Mouse (Mus musculus): ENCODE measurements around the gene Srpk2.
A peak's percentile ranks its signal among the peaks of the same experiment; 100 is the strongest.
"Not testable (repeated sequence)": the region's sequence is repeated elsewhere in the genome, so short reads cannot be mapped to it uniquely, and the experiment has no call there.

Srpk2 gene

DNA sequence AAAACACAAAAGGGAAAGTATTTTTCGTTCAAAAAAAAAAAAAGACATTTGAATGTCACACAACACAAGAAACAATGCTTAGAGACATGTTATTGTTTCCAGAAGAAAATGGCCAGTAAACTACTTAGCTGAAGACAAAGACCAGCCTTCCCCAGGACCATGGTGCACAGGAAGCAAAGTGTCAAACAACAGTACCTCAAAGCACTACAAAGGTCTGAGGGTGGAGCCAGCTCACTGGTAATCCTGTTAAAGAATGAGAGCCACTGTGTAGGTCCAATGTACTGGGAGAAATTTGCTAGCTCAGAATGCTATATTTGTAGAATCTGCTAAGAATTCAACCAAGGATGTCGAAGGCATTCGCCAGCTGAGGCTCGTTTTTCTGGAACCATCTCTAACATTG, 177.2 kb downstream of the Srpk2 start:
- no peak for DNase-seq (ENCODE audit: low read depth, low spot score)

DNA sequence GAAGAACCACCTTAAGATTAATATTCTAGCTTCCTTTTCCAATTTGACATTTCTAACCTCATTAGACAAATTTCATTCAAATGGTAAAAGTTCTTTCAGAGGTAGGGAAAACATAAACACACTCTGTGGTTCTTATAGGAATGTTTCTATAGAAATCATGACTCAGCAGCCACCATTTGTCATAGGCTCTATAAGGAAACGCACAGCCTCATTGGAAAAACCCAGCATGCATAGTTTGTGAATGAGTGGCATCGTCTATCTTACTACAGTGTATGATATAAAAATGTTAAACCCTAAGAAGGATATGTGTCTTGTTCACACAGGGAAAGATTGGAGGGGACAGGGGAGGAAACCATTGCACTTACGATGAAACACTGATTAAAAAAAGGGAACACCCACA, 178.8 kb downstream of the Srpk2 start:
- DNase-seq (ENCODE audit: low read depth, low spot score): no peak

DNA sequence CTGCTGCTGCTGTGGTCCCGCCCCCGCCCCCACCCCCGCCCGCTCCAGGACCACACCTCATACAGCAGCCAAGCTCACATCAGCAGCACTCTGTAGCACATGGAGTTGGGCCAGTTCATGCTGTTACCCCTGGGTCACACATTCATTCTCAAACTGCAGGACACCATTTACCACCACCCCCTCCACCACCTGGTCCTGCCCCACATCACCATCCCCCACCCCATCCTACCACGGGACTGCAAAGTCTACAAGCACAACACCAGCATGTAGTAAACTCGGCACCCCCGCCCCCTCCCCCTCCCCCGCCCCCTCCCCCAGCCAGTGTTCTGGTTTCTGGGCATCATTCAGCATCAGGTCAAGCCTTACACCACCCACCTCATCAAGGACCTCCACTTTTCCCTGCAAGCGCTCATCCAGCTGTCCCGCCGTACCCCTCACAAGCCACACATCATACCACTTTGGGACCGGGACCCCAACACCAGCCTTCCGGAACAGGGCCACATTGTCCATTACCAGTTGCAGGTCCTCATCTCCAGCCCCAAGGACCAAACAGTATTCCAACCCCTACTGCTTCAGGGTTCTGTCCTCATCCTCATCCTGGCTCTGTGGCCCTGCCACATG, 182.0 kb downstream of the Srpk2 start:
- DNase-seq (ENCODE audit: low read depth, low spot score): no peak

DNA sequence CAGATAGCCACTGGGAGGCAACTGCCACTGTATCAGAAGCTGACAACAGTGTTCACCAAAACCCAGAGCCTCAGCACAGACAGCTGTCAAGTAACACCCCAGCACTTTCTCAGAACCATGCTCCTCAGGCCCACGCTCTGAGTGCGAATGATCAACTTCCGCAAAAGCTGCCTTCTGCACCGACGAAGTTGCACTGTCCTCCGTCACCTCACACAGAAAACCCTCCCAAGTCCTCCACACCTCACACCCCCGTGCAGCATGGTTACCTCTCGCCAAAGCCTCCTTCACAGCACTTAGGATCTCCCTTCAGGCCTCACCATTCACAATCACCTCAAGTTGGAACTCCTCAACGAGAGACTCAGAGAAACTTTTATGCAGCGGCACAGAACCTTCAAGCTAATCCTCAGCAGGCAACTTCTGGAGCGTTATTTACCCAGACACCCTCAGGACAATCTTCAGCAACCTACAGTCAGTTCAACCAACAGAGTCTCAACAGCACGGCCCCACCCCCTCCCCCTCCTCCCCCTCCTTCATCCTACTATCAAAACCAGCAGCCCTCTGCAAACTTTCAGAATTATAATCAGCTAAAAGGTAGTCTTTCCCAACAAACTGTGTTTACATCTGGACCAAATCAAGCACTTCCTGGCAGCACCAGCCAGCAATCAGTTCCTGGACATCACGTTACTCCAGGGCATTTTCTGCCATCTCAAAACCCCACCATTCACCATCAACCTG, 182.7 kb downstream of the Srpk2 start:
- DNase-seq (ENCODE audit: low read depth, low spot score): no peak

DNA sequence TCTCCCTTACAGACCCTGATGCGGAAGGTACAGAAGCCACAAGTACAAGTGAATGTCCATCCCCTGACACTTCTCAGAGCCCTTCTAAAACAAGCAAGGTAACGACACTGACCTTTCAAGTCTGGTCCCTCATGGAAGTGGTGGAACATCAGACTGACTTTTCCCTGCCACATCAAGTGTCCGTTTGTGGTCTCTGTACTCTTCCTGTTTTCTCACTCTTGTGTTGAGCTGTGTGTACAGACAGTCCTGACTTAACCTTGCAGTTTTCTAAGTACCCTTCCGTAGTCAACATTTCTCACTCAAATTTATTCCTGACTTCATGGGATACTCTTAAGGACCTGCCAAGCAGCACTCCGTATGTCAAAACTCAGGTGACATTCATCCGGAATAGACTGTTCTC, 183.7 kb downstream of the Srpk2 start:
- DNase-seq (ENCODE audit: low read depth, low spot score): no peak

DNA sequence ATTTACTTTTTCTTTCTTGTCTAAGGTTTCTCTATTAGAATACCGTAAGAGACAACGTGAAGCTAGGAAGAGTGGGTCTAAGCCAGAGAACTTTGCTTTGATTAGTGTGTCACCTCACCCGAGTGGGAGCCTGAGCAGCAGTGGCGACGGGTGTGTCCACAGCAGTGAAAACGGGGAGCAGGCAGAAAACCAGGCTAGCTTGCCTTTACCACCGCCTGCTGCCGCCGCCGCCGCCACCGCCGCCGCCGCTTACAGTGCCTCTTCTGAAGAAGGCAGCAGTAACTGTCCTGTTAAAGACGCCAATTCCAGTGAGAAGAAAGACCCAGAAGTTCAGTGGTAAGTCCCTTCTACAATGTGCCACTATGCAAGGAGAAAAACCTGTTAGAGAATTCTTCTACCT, 185.2 kb downstream of the Srpk2 start:
- DNase-seq (ENCODE audit: low read depth, low spot score): no peak

DNA sequence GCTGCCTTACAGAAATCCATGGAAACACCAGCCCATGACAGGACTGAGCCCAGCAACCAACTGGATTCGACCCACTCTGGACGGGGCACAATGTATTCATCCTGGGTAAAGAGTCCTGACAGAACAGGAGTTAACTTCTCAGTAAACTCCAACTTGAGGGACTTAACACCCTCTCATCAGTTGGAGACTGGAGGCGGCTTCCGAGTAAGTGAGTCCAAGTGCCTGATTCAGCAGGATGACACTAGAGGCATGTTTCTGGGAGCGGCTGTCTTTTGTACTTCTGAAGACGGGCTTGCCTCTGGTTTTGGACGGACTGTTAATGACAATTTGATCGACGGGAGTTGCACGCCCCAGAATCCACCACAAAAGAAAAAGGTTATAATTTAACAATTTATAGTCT, 186.5 kb downstream of the Srpk2 start:
- no peak for DNase-seq (ENCODE audit: low read depth, low spot score)

DNA sequence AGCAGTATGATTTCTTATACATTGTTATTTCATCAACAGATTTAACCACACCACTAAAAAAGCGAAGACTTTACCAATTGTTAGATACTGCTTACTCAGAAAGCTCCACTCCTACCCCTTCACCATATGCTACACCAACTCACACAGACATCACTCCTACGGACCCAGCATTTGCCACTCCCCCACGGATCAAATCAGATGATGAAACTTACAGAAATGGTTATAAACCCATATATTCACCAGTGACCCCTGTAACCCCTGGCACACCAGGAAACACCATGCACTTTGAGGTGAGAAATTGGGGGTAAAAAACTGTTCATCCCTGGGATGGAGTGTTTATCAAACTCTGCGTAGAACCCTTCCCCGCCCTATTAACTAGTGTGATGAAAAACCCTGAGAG, 187.5 kb downstream of the Srpk2 start:
- no peak for DNase-seq (ENCODE audit: low read depth, low spot score)

DNA sequence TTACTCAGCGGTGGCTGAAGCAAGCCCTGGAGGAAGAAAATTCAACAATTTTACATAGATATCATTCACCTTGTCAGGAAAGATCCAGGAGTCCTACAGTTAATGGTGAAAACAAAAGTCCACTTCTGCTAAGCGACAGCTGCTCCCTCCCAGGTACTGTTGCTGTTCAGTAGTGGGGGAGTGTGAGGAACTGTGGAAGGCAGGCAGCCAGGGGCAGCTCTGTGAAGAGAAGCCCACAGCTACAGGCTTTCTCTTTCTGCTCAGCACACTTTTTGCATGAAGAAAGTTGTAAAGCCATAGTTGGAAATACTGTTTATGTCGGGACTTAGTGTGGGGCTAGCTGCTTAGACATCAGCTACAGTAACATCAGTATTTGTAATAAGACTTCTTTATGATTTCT, 188.0 kb downstream of the Srpk2 start:
- DNase-seq (ENCODE audit: low read depth, low spot score): no peak

DNA sequence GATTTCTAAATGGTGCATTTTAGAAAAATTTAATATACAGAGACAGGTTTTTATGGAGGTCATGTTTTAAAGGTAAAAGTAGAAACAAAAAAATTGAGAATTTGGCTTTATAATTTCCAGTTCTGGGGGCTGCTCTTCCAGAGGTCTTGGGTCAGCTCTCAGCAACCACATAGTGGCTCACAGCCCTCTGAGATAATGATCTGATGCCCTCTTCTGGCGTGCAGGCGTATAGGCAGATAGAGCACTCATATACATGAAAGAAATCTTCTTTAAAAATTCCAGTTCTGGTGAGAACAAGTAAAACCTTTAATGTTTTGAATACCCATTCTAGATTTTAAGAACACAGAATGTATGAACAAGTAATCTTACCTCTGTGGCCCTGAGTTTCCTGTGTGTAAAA, 193.6 kb downstream of the Srpk2 start:
- no peak for DNase-seq (ENCODE audit: low read depth, low spot score)

DNA sequence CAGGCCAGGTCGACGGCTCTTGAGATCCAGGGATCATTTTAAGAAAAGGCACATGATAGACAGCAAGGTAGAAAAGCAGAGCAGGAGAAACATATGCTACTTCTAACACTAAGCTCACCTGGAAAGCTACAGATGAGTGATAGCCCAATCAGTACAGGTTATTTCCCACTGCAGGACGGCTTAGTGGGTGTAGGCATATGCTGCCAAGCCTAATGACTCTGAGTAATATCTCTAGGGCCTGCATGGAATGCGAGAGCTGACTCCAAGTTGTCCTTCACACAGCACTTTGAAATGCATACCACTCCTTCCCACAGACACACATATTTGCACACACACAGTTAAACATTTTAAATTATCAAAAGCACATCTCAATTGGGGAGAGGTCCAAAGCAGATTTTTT, 195.2 kb downstream of the Srpk2 start:
- DNase-seq (ENCODE audit: low read depth, low spot score): no peak

DNA sequence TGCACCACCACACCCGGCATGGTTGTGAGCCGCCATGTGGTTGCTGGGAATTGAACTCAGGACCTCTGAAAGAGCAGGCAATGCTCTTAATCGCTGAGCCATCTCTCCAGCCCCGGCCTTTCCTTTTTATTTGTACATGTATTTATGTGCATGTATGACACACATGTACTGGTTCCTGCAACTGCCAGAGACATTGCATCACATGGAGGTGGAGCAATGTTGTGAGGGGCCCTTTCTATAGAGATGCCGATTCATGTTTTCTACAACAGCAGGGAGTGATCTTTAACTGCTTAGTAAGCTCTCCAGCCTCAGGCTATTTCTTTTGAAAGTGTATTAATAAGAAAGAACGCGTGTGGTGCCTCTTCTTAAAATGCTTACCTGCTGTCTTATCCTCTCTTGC, 200.6 kb downstream of the Srpk2 start:
- no peak for DNase-seq (ENCODE audit: low read depth, low spot score)

DNA sequence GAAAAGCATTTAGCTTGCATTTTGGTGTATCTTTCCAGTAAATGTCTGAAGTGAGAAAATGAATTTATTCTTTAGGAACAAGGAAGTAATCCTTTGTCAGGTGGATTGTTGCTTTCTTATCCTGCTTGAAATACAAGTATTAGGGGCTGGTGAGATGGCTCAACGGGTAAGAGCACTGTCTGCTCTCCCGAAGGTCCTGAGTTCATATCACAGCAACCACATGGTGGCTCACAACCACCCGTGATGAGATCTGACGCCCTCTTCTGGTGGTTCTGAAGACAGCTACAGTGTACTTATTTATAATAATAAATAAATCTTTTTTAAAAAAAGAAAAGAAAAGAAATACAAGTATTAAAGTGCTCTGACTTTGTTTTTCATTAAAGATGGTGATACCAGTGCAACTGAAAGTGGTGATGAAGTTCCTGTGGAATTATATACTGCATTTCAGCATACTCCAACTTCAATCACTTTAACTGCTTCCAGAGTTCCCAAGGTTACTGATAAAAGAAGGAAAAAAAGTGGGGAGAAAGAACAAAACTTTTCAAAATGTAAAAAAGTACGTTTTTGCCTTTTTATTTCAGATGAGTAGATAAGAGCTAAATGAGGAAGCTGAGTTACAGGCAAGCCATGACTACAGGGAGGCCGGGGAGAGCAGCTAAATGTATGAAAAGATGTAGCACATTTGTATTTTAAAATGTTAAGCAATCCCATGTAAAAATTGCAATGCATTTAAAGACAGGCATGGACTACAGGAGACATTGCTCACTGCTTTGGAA, 211.1 kb downstream of the Srpk2 start:
- DNase-seq (ENCODE audit: low read depth, low spot score): no peak

DNA sequence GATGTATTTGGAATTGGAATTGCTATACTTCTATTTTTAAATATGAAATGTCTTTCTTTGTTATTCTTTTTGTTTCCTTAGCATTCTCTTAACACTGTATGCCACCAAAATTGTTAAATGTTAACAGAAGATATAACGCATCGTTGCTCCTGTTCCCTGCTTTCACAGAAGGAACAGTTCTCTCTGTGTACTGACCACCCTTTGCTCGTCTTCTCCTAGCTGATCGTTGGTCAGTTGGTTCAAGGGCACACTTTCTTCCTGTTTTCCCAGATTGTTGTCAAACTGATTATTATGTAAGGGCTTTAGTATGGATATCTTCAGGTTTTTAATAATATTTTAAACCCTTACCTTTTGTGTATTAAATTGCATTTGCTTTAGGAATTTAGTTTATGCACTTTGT, 217.9 kb downstream of the Srpk2 start:
- no peak for DNase-seq (ENCODE audit: low read depth, low spot score)

DNA sequence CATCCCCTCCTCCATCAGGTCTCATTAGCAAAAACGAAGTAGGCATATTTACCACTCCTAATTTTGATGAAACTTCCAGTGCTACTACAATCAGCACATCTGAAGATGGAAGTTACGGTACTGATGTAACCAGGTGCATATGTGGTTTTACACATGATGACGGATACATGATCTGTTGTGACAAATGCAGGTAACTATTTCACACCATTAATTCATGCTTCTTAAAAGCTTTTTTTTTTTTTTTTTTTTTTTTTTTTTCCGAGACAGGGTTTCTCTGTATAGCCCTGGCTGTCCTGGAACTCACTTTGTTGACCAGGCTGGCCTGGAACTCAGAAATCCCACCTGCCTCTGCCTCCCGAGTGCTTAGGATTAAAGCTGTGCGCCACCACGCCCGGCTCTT, 219.7 kb downstream of the Srpk2 start:
- no peak for DNase-seq (ENCODE audit: low read depth, low spot score)

DNA sequence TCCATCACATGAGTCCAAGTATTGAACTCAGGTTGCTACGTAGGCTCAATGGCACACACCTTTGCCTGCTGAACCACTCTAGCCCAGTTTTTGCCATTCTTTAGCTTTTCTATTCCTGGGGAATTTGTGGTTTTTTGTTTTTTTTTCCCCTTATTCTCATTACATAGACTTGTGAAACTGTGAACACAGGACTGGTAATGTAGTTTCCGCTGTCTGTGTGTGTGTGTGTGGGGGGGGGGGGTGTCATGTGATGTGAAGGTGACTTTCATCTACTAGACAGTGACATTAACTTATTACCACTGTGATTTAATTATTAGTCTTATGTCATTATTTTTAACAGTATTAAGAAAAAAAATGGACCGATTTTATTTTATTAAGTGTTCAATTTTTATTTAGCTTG, 220.2 kb downstream of the Srpk2 start:
- DNase-seq (ENCODE audit: low read depth, low spot score): no peak

DNA sequence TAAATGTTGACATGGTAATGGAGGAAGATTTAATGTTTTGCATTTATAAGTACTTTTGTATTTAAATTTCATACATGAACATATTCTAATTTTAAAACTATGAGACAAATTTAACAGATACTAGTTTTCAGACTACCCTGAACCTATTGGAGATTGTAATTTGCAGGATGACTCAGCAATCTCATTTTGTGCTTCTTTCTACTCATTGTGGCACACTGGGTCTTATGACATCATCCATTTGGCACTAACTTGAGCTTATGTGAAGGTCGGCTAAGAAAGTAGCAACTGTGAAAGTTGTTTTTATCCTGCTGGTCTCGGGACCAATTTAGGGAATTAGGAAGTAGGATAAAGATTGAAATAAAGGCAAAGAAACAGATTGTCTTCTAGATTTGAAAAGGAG, 222.7 kb downstream of the Srpk2 start:
- peak; percentile 53 for DNase-seq (ENCODE audit: low read depth, low spot score)

DNA sequence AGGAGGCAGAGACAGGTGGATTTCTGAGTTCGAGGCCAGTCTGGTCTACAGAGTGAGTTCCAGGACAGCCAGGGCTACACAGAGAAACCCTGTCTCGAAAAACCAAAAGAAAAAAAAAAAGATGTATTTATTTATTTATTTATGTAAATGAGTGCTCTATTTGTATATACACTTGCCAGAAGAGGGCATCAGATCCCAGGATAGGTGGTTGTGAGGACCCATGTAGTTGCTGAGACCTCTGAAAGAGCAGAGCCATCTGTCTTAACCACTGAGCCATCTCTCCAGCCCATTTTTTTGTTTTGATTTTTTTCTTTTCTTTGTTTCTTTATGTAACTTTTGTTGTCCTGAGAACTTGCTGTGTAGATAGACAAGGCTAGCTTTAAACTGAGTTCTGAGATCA, 230.9 kb downstream of the Srpk2 start:
- DNase-seq (ENCODE audit: low read depth, low spot score): not testable (repeated sequence)

Data from skeletal muscle tissue, adult 2 months (tissue).